Mouse (Mus musculus) thymus, postnatal 4 days (tissue): ENCODE results near the gene Tgfa.

ENCODE experiments used
- DNase-seq: peaks from one replicate; pipeline ENCODE4 v3.0.0; 2021

Tgfa gene

DNA sequence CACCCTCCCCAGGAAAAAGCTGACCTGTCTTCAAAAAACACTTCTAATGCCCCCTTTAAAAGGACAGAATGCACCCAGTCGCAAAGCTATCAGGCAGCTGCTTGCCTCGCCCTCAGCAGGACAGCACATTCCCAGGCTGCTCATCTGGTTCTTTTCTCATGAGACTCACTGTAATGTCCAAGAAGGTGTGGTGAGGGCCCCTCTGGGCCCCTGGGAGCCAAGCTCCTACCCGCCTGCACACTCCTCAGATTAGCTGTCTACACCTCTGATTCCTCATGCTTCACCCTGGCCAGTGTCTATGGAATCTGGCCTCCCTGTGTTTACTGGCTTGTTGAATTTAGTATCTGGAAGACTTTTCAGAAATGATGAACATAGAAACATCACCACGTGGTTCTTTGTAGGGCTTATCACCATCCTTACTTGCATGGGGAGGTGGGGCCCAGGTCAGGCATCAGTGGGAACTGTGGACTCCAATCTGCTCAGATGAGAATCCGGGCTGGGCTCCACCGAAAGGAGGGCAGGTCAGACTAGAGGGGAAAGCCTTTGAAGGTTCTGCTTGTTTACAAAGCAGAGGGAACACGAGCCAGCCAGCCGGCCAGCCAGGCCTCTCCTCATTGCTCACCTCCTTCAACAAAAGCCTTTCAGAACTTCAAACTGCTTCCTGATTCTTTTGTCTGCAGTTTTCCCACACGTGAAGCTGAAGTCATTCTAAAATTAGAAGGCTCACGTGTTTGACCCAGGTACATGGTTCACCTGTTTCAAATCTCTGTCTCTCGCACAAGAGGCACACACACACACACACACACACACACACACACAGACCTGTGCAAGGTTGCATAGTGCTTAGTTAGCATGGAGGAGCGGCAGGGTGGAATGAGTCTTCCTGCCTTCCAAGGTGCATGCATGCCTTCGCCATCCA is 38.7 kb downstream of the Tgfa start:
- DNase-seq = no peak

DNA sequence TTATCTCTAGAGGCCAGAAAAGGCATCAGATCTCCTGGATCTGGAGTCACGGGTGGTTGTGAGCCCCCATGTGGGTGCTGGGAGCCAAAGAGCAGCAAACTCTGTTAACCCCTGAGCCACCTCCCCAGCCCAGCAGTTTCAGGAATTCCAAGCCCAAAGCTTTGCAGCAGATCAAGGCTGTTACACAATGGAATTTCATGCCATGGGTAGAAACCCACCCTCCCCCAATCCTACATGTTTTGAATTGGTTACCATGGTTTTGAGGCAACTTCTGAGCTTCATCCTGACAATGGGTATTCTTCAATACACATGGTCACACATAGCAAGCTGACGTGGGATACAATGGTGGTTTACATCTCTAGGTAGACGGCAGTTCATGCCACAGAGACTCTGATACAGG is 49.8 kb downstream of the Tgfa start:
- DNase-seq = no peak

- DNase-seq = no peak
Measured at GRCm38 (mm10) chr6:86245965-86246364, 50.9 kb downstream of the Tgfa start.

- DNase-seq = no peak
Measured at GRCm38 (mm10) chr6:86248562-86248961, 53.5 kb downstream of the Tgfa start.

DNA sequence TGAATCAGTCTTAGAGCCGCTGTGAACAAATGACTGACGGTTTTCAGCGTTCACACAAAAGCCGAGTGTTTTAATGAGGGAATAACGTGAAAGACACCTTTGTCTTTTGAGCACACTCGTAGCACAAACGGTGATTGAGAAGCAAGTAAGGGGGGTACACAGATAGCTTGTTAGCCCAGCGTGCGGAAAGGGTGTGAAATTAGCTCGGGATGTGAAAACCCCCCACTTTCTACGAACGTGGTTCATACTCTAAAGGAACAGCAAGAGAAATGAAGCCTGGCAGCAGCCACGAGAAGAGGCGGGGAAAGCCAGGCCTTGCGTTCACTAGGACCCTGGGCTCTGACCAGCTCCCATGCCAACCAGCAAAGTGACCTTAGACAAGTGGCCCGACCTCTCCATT is 54.0 kb downstream of the Tgfa start:
- no peak for DNase-seq

DNA sequence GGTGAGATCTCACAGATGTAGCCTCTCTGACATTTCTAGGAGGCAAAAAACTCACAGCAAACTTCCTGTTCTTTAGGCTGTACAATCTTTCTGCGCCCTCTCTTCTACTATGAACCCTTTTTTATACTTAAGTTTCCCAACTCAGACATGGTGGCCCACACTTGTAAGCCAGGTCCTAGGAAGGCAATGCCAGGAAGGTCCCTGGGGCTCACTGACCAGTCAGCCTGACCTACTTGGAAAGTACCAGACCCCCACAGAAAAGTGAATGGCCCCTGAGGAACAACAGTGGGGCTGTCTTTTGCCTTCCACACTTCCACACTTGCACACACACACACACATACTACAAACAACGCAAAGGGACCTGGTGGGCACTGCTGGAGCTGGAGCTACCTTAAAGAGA is 55.2 kb downstream of the Tgfa start:
- no peak for DNase-seq

GRCm38 (mm10) chr6:86250830-86251229 is 55.8 kb downstream of the Tgfa start:
- no peak for DNase-seq

- DNase-seq = no peak
Measured at GRCm38 (mm10) chr6:86252176-86253125, 57.4 kb downstream of the Tgfa start.

- no peak for DNase-seq
Measured at GRCm38 (mm10) chr6:86255899-86256298, 60.9 kb downstream of the Tgfa start.

DNA sequence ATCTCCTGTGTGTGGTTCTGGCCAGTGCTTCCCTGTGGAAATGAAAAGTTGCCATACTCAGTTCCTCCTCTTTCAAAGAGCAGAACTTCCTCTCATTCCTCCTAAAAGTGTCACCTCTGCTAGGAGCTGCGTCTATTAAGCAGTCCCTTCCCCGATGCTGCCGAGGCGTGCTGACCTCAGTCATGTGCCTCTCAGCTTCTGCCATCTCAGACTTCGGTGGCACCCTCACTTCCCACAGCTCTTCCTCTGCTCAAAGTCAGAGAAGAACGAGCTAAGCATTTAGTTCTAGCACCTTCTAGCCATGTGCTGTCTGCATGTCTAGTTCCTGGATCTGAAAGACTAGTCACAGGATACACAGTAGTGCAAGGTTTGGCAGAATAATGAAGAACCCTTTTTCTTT is 64.2 kb downstream of the Tgfa start:
- DNase-seq = no peak

DNA sequence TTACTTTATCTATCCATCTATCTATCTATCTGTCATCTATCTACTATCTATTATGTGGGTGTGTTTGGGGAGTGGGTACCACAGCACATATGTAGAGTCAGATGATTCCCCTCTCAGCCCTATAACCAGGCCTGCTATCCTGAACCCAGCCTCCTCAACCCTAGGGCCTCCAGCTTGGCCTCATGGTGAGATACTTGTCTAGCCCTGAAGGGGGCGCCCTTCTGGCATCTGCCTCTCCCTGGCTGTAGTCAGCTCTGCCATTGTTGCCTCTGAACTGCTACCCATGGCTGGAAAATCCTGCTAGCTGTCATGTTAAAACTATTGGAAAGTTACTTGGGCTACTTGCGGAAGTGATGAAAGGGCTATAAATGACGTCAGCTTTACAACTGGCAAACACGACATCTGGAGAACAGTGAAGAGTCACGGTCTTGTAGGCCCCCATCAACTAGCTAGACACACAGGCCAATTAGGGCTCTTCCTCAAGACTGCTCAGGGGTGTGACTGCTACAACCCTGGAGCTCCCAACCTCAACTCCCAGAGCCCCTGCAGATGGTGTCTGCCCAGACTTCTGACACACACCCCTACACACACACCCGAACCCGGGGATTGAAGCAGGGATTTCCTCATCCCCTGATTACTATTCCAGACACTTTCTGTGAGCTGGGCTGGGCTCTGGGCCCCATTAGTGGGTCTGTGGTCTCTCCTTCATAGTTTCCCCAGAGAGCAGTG is 65.5 kb downstream of the Tgfa start:
- peak; percentile 57 for DNase-seq

- DNase-seq = no peak
Measured at GRCm38 (mm10) chr6:86266786-86267185, 71.8 kb downstream of the Tgfa start.

DNA sequence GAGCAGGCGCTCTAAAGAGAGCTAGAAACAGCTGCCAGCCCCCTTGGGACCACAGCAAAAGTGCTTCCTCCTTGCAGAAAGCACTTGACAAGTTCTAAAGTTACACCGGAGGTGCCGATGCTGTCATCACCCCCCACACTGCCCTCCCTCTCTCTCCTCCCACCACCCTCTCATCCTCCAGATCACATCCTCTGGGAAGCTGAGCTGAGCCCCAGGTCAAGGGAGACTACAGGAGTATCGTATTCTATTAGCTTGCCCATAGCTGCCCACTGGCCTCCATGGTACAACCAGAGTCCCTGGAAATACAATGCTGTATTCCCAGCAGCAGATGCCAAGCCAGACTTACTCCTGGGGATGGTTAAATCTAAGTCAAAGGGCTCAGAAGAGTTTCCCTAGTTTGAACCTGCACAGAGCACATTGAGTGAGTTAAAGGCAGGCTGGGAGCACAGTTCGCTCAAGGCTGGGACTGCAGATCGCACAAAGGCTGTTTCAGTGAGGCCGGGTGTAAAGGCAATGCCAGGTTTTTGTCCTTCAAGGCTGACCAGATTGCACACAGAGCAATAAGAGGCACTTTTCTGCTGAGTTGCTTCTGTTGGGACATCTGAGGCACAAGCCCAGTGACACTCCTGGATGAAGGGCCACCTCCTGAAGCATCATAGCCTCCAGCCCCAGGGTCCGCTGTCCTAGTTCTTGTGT is 75.5 kb downstream of the Tgfa start:
- no peak for DNase-seq

- DNase-seq = no peak
Measured at GRCm38 (mm10) chr6:86271130-86271529, 76.1 kb downstream of the Tgfa start.

DNA sequence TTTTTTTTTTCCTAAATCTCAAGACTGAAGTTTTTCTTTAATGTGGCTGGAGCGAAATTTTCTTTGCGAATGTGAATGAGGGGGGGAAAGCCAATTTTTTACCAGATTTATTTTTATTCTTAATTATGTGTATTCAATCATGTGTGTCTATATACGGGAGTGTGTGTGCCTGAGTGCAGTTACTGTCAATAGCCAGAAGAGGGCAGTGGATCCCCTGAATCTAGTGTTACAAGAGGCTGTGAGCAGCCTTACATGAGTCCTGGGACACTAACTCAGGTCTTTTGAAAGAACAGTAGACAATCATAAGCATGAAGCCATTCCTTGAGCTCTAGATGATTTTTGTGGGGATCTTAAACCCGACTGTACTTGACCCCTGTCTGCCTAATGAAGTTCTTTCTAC is 80.7 kb downstream of the Tgfa start:
- DNase-seq = no peak

- DNase-seq = no peak
Measured at GRCm38 (mm10) chr6:86276816-86277215, 81.8 kb downstream of the Tgfa start.

DNA sequence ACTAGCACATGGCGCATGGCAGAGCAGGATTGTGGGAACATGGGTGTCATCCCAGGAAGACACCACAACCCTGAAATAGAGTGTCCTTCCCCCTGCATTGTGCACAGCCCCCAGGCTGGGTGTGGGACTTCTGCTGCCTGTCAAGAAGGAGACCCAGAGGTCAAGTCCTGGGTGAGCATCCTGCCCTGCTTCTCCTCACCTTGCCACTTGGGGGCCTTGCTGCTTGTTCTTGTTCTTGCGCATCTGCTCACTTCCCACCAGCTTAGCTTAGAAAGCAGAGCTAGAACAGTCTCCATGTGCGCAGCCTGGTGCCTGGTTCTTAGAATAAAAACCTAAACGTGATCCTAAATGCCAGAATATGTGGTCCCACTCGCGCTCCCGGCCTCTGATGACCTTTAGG is 82.6 kb downstream of the Tgfa start:
- DNase-seq = peak; percentile 30

GRCm38 (mm10) chr6:86281573-86282210 is 86.7 kb downstream of the Tgfa start:
- no peak for DNase-seq

GRCm38 (mm10) chr6:86293301-86293700 is 98.3 kb downstream of the Tgfa start:
- DNase-seq = no peak

DNA sequence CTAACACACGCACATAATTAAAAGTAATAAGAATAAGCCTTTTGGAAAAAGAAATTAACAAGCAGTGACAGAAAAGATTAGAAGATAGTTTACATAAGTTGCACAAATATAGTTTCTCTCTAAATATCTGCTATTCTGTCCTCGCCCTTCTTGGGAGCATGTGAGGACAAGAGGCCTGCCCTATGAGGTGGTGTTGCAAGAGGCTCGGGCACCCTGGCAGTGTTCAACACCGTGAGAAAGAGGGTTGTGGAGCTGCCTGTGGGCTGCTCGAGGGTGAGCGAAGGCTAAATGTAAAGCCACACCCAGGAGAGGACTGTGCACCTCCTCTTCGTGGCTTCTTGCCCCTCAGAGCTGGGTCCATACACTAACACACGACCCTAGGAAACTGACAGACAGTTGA is 100.4 kb downstream of the Tgfa start:
- no peak for DNase-seq

- no peak for DNase-seq
Measured at GRCm38 (mm10) chr6:86296126-86296525, 101.1 kb downstream of the Tgfa start.

DNA sequence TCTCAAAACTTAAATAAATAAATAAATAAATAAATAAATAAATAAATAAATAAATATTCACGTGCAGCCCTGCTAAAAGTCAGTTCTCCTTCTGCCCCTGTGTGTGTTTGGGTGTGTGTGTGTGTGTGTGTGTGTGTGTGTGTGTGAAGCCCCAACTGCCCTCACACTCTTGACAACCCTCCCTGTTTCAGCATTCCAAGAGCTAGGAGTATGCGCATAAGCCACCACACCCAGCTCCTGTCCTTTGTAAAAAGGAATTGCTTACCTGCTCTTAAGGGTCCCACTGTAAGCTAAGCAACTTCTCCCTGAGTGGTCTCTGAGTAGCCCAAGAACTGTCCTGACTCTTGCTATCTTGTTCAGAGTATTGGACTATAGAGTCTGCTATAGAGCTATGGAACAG is 101.9 kb downstream of the Tgfa start:
- DNase-seq = no peak
